Mouse (Mus musculus) intestine, postnatal 0 days (tissue): ENCODE measurements around the gene Prr5l. TPM values are rescaled to one million over a fixed set of nuclear protein-coding genes. Genes with fewer than 3 reads are reported as not detected.
A peak's percentile ranks its signal among the peaks of the same experiment; 100 is the strongest.

Experiments used
- ATAC-seq: fragments of 200-750 bp; cut with Nextera tagmentation; 2 replicates; pipeline ENCODE4 v1.8.0; 2017; ENCODE audit warnings: mild to moderate bottlenecking, moderate TSS enrichment, moderate library complexity
- H3K27ac ChIP-seq: fragments of 300-500 bp; sonication (generic); 2 replicates; pipeline ENCODE4 v1.5.1; 2014; ENCODE audit warnings: mild to moderate bottlenecking, low read depth, low read length, moderate library complexity
- H3K27me3 ChIP-seq: fragments of 300-500 bp; sonication (generic); replicated peaks from 2 replicates; pipeline ENCODE4 v1.6.1; 2014; ENCODE audit warnings: low read length, mixed read lengths; ENCODE audit not compliant: control insufficient read depth, insufficient read depth
- H3K36me3 ChIP-seq: fragments of 300-500 bp; sonication (generic); 2 replicates; pipeline ENCODE4 v1.6.1; 2014; ENCODE audit warnings: mild to moderate bottlenecking, moderate library complexity; ENCODE audit not compliant: control insufficient read depth, insufficient read depth
- H3K4me1 ChIP-seq: fragments of 300-500 bp; sonication (generic); replicated peaks from 2 replicates; pipeline ENCODE4 v1.6.1; 2014; ENCODE audit warnings: antibody characterized with exemption, low read length, mixed read lengths; ENCODE audit not compliant: control insufficient read depth, insufficient read depth
- H3K4me2 ChIP-seq: fragments of 300-500 bp; sonication (generic); replicated peaks from 2 replicates; pipeline ENCODE4 v1.6.1; 2014; ENCODE audit warnings: low read depth, mild to moderate bottlenecking, moderate library complexity
- H3K4me3 ChIP-seq: fragments of 300-500 bp; sonication (generic); 2 replicates; pipeline ENCODE4 v1.5.1; 2014; ENCODE audit warnings: low read depth, low read length
- H3K9ac ChIP-seq: fragments of 300-500 bp; sonication (generic); 2 replicates; pipeline ENCODE4 v1.6.1; 2014; ENCODE audit warnings: mild to moderate bottlenecking, low read depth, low read length
- H3K9me3 ChIP-seq: fragments of 300-500 bp; sonication (generic); 2 replicates; pipeline ENCODE4 v1.6.1; 2016; ENCODE audit warnings: mixed run types; ENCODE audit not compliant: control insufficient read depth
- CTCF ChIP-seq: sonication (generic); IDR thresholded peaks from 2 replicates; pipeline ENCODE4 v1.5.1; 2016; ENCODE audit warnings: low read depth, mild to moderate bottlenecking, control low read depth, antibody characterized with exemption, moderate library complexity
- WGBS: fragments of 180-500 bp; shearing (Covaris S2); extraction: QIAGEN DNeasy Blood & Tissue Kit; methylation state at CpG from one replicate; pipeline ENCODE4 v1.1.7; 2014; 5-methylcytosine and 5-hydroxymethylcytosine counted together
- polyA plus RNA-seq: library from polyadenylated mRNA; unstranded; fragments of >200 nt; fragmentation: Nextera tagmentation; extraction: Ambion mirVana; gene quantifications from 2 replicates; pipeline ENCODE4 v1.2.1, GENCODE M21; 2015

Gene Prr5l
- polyA plus RNA-seq, 1 experiment from 2014 or later = 36.4 TPM

- Histone ChIP-seq H3K4me2 (no peak overlapping the region), H3K9ac (no peak overlapping the region), H3K9me3 (no peaks in the 10 kb centered on the region), H3K27me3 (no peaks in the 10 kb centered on the region), H3K36me3 (peaks cover 16% of the 10 kb centered on the region), H3K4me1 (no peaks in the 10 kb centered on the region), H3K4me3 (no peak overlapping the region), H3K27ac (no peak overlapping the region)
- peak; percentile 77 for TF ChIP-seq CTCF
- WGBS = 64% methylated on average over 8 of the region's 8 CpGs
- no peak for ATAC-seq
These were observed 167.0 kb downstream of the Prr5l start for GRCm38 (mm10) chr2:101715650-101716323.

GRCm38 (mm10) chr2:101711608-101712007 is 171.2 kb downstream of the Prr5l start:
- peaks cover 3% of the 10 kb centered on the region; the same call in 1 of the 2 replicates for H3K36me3 ChIP-seq
- no peak for TF ChIP-seq CTCF
- 74% methylated on average over 3 of the region's 3 CpGs for WGBS
- no peaks in the 10 kb centered on the region for H3K27me3 ChIP-seq
- H3K4me2 ChIP-seq = no peak overlapping the region
- H3K4me3 ChIP-seq = no peak overlapping the region
- no peak for ATAC-seq
- H3K4me1 ChIP-seq = no peaks in the 10 kb centered on the region
- H3K9ac ChIP-seq = no peak overlapping the region
- no peak overlapping the region for H3K27ac ChIP-seq
- H3K9me3 ChIP-seq = no peaks in the 10 kb centered on the region

GRCm38 (mm10) chr2:101705941-101706485 is 176.8 kb downstream of the Prr5l start:
- Histone ChIP-seq H3K4me2 (no peak overlapping the region), H3K4me1 (no peaks in the 10 kb centered on the region), H3K27ac (no peak overlapping the region), H3K9me3 (no peaks in the 10 kb centered on the region), H3K36me3 (no peaks in the 10 kb centered on the region), H3K27me3 (no peaks in the 10 kb centered on the region), H3K9ac (no peak overlapping the region), H3K4me3 (no peak overlapping the region)
- WGBS = 42% methylated on average over 5 of the region's 5 CpGs
- peak; percentile 63 for TF ChIP-seq CTCF
- no peak for ATAC-seq

- peaks cover 33% of the 10 kb centered on the region for H3K36me3 ChIP-seq
- H3K4me1 ChIP-seq = no peaks in the 10 kb centered on the region
- no peak overlapping the region for H3K4me2 ChIP-seq
- no peaks in the 10 kb centered on the region for H3K9me3 ChIP-seq
- WGBS = 85% methylated on average over 4 of the region's 4 CpGs
- no peaks in the 10 kb centered on the region for H3K27me3 ChIP-seq
- H3K27ac ChIP-seq = no peak overlapping the region
- no peak overlapping the region for H3K9ac ChIP-seq
- TF ChIP-seq CTCF = no peak
- no peak overlapping the region for H3K4me3 ChIP-seq
- no peak for ATAC-seq
These were observed 183.5 kb downstream of the Prr5l start for GRCm38 (mm10) chr2:101699284-101699683.

- no peak overlapping the region for H3K4me3 ChIP-seq
- H3K9ac ChIP-seq = no peak overlapping the region
- H3K27me3 ChIP-seq = no peaks in the 10 kb centered on the region
- no peak overlapping the region for H3K4me2 ChIP-seq
- no peak overlapping the region for H3K27ac ChIP-seq
- peaks cover 55% of the 10 kb centered on the region for H3K36me3 ChIP-seq
- ATAC-seq = no peak
- no peak for TF ChIP-seq CTCF
- H3K4me1 ChIP-seq = no peaks in the 10 kb centered on the region
- 88% methylated on average over 7 of the region's 7 CpGs for WGBS
- no peaks in the 10 kb centered on the region for H3K9me3 ChIP-seq
These were observed 187.2 kb downstream of the Prr5l start for GRCm38 (mm10) chr2:101695584-101695983.

GRCm38 (mm10) chr2:101693577-101694215 is 189.1 kb downstream of the Prr5l start:
- TF ChIP-seq CTCF = peak; percentile 74
- Histone ChIP-seq H3K4me1 (no peaks in the 10 kb centered on the region), H3K27me3 (no peaks in the 10 kb centered on the region), H3K36me3 (peaks cover 66% of the 10 kb centered on the region), H3K4me3 (no peak overlapping the region), H3K27ac (no peak overlapping the region), H3K4me2 (no peak overlapping the region), H3K9me3 (no peaks in the 10 kb centered on the region), H3K9ac (no peak overlapping the region)
- WGBS = 55% methylated on average over 5 of the region's 5 CpGs
- ATAC-seq = no peak
